In genomic region chr15:78835200-78836085, GRCm38 (mm10) we compare ENCODE assay signal across 1 mouse cellular context.
TF ChIP-seq lines count a peak whose summit lies in the region.

No protein-coding gene starts in this region.

TF ChIP-seq in MEL, 35 proteins besides CTCF, POLR2A, EP300 and RAD21:
- TF ChIP-seq NELFE (IDR thresholded peaks at IDR 0.05; ENCODE audit: low read depth, low read length) (no peak), BHLHE40 (IDR thresholded peaks at IDR 0.05; ENCODE audit: borderline replicate concordance, low read depth, low read length) (no peak), ELF1 (IDR thresholded peaks at IDR 0.05; ENCODE audit: low read depth, low read length) (no peak), GATA1 (IDR thresholded peaks at IDR 0.05; ENCODE audit: low read depth, low read length) (peak; percentile 29; the same call in 1 of the 2 replicates), TAL1 (IDR thresholded peaks at IDR 0.05; ENCODE audit: low read length) (0 out of 2 replicates have a peak, but pooled peaks have one; percentile 15), ZC3H11A (IDR thresholded peaks at IDR 0.05; ENCODE audit: low read depth, low read length) (no peak), JUND (IDR thresholded peaks at IDR 0.05; ENCODE audit: low read depth, low read length) (no peak), MXI1 (IDR thresholded peaks at IDR 0.05; ENCODE audit: low read depth, low read length) (peak; percentile 46; the same call in 1 of the 2 replicates), MAZ (IDR thresholded peaks at IDR 0.05; ENCODE audit: low read depth, low read length) (peak; percentile 6; the same call in 1 of the 2 replicates), NRF1 (IDR thresholded peaks at IDR 0.05; ENCODE audit: insufficient read depth, low read depth, low read length, poor library complexity, severe bottlenecking) (no peak), UBTF (IDR thresholded peaks at IDR 0.05; ENCODE audit: borderline replicate concordance, insufficient read depth, low read depth, low read length) (no peak), SMC3 (IDR thresholded peaks at IDR 0.05; ENCODE audit: low read depth, low read length) (no peak), E2F4 (IDR thresholded peaks at IDR 0.05; ENCODE audit: borderline replicate concordance, low read depth, low read length) (no peak), ETS1 (IDR thresholded peaks at IDR 0.05; ENCODE audit: low read depth, low read length) (no peak), POLR2AphosphoS2 (IDR thresholded peaks at IDR 0.05; ENCODE audit: low read length) (no peak), RCOR1 (IDR thresholded peaks at IDR 0.05; ENCODE audit: low read depth, low read length) (no peak), CHD1 (IDR thresholded peaks at IDR 0.05; ENCODE audit: low read depth, low read length) (no peak), USF2 (IDR thresholded peaks at IDR 0.05; ENCODE audit: borderline replicate concordance in 1 of 2, insufficient read depth in 1 of 2, low read depth in 1 of 2, low read length in 2 of 2) (no peak), TBP (IDR thresholded peaks at IDR 0.05; ENCODE audit: low read depth, low read length) (no peak), SIN3A (IDR thresholded peaks at IDR 0.05; ENCODE audit: low read length) (peak; percentile 36; the same call in 1 of the 2 replicates), CHD2 (IDR thresholded peaks at IDR 0.05; ENCODE audit: low read length) (no peak), USF1 (IDR thresholded peaks at IDR 0.05; ENCODE audit: low read depth, low read length) (no peak), MEF2A (IDR thresholded peaks at IDR 0.05; ENCODE audit: extremely low read depth, insufficient replicate concordance, low read depth, low read length, poor library complexity, severe bottlenecking) (no peak)
